Mouse (Mus musculus) thymus, postnatal 36 days (tissue): ENCODE measurements around the gene Cd151.
A peak's percentile ranks its signal among the peaks of the same experiment; 100 is the strongest.

Experiments used
- DNase-seq, 2 experiments: peaks; one replicate each; pipeline ENCODE4 v3.0.0; 2022; ENCODE audit warnings: mixed read lengths in 2 of 2

The Cd151 gene

DNA sequence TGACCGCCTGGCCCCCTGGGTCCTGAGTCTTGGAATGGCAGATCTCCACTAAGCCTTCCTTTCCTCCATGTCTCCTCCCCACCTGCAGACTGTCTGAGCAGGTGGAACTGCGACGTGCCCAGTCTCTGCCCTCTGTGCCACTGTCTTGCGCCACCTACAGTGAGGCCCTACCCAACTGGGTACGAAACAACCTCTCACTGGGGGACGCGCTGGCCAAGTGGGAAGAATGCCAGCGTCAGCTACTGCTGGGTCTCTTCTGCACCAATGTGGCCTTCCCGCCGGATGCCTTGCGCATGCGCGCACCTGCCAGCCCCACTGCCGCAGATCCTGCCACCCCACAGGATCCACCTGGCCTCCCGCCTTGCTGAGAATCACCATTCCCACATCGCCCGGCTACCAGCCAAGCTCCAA is 7.9 kb upstream of the Cd151 start:
- DNase-seq, result peak in 1 of 2 experiments; percentile 20

DNA sequence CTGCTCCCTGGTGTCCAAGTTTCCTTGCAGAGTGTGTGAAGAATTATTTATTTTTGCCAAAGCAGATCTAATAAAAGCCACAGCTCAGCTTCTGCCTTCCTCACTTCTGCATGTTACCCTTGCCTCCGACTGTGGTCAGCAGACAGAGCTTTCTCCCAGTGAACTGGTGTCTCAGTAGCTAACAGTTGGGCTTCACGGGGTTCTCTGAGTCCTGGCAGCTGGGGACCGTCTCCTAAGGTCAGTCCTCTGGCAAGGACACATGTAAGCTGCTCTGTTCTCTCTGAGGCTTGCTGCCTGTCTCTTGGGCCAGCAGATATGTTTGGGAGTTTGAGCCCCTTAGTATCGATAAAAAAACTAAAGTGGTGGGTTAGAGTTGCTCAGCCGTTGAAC is 7.2 kb upstream of the Cd151 start:
- no peak for DNase-seq

DNA sequence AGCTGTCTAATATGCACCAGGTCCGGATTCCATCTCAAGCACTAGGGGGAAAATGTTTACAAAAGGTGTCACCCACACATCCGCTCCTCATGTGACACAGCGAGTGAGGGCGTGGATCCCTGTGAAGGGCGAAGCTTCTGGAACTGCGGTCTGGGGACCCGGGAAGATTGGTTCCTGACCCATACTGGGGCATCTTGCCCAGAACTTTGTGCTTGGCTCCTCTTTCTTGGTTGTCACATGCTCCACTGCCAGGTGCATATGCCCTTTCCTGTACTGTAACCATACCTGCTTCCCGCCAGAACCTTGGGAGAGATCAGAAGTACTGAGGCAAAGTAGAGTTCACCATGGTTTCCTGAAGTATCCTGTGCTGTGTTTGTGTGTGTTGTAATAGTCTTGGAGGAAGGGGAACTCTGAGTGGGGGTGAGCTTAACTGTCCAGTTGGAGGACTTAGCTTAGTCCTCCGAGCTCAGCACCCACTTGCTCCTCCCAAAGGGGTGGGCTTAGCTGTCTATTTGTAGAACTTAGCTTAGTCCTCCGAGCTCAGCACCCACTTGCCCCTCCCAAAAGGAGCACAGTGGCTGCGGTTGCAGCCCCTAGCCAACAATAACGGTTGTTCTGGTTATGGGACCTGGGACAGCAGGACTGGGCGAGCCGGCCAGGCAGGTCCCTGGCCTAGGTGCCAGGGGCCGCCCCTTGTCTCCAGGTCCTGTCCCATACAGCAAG is 6.6 kb upstream of the Cd151 start, which contains the start of gene Cracr2b:
Cracr2b (plus strand) TSS at position 704 of the 723 bp plus-strand sequence.
- no peak for DNase-seq

DNA sequence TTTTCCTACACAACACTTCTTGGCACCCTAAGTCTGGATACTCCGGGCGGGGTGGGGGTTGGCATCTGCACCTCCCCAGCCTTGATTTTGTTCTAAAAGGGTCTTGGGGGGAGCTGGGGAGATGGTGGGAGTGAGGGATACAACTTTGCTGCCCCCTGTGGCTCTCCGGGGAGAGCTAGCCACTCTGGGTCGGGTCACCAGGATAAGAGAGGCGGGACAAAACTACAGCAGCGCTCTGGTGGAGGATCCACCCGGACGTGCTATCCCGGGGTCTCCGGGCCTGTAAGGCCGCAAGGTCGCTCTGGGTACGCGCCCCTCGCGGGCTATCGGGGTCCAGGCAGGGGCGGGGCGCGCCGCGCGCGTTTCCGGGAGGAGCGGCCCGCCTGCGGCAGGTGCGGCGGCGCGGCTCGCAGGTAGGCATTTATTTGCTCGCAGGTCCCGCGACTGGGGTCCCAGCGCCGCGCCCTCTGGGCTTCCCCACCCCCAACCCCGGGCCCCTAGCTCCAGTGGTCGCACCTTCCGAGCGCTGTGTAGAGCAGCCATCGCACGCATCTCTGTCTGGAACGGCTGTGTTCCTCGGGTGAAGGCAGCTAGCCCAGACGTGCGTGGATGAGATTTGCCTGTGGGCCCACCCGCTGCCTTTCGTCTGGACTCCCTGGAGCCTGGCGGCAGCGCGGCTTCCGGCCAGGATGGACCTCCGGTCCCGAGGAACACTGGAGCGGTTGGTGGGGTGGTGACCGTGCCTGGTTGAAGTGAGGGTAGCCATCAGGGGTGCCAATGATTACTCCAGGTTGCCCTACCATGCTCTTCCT is 5.5 kb upstream of the Cd151 start:
- no peak for DNase-seq

GRCm38 (mm10) chr7:141462333-141462821 is 4.8 kb upstream of the Cd151 start:
- DNase-seq, result no peak

- no peak for DNase-seq
These were observed 3.2 kb upstream of the Cd151 start for GRCm38 (mm10) chr7:141463824-141464602.

DNA sequence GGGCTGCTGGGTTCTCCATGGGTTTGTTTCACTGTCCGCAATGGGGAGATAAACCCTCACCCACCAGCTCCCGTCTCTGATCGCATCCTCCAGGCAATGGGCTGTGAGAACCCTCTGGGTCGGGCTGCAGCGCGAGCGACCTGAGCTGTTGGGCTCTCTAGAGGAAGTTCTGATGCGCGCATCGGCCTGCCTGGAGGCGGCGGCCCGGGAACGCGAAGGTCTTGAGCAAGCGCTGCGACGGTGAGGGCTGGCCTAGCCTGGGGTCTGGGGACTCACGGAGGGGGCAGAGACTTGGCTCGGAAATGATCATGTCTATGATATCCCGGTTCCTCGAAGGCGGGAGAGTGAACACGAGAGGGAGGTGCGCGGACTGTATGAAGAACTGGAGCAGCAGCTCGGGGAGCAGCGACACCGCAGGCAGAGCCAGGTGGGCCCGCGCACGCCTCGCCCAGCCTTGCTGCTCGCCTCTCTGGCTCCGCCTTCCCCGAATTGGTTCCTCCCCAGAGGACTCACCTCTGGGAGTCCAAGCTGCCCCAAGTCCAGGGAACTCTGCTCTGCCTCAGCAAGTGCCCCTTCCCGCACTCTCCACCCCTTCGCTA is 2.5 kb upstream of the Cd151 start:
- DNase-seq, result peak in 1 of 2 experiments; percentile 58

- no peak for DNase-seq
These were observed 1.7 kb upstream of the Cd151 start for GRCm38 (mm10) chr7:141465388-141466044.

DNA sequence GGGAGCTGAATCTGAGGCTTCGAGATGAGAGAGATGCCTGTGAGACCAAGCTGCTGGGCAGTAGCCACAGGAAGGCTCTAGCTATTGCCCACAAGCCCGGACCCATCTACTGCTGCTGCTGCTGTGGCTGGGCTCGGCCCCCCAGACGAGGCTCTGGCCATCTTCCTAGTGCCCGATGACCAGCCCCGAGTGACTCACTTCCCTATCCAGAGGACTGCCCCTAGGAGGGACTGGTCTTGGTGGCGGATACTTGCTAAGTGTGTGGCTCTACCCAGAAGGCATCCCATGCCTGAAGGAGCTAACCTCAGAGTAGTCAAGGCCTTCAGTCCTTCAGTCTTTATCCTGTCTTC is 1.2 kb upstream of the Cd151 start:
- DNase-seq, result no peak

GRCm38 (mm10) chr7:141466607-141467148 is 514 bp upstream of the Cd151 start:
- no peak for DNase-seq

DNA sequence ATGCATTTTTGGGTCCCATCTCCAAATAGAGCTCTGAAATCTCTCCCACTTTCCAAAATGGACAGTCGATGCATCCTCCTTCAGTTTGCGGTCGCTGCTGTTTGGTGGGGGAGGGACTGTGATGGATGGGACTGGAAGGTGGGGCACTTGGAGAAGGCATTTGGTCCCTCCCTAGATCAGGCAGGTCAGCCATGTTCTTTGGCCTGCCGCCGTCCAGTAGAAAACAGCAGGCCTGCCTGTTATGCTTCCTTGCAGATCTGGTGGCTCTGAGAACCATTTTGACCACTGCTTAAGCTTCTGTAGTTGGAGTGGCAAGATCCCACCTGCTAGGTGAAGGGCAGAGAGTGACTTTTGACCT is 951 bp downstream of the Cd151 start:
- no peak for DNase-seq

DNA sequence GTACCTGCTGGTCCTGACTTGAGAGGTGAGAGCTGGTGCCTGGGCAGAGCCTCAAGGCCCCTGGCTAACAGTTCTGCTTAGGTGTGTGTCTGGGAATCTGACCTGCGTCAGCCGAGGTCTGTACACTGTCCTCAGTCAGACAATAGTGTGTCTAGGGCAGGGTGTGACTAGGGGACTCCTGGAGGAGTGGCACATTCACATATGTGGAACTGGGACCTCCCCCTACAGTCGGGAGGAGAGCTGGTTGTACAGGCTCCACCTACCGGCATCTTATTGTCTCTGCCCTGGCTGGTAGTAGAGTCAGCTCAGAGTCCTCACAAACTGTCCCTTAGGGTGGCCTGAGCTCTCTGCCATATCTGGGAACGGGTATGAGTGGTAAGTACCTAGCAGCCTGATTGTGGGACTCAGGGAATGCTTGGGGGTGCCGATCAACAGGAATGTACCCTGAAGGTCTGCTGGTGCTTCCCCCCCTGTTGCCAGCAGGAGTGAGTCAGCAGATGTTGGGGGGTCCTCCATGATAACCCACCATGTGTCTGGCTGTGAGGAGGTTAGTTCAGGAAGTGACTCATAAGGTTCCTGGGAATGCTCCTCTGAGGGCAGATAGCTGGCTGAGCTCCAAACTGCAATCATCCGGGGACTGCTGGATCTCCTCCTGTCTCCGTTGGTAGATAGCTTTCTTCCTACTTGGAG is 1.5 kb downstream of the Cd151 start:
- peak; percentile 45 to 65 for DNase-seq

DNA sequence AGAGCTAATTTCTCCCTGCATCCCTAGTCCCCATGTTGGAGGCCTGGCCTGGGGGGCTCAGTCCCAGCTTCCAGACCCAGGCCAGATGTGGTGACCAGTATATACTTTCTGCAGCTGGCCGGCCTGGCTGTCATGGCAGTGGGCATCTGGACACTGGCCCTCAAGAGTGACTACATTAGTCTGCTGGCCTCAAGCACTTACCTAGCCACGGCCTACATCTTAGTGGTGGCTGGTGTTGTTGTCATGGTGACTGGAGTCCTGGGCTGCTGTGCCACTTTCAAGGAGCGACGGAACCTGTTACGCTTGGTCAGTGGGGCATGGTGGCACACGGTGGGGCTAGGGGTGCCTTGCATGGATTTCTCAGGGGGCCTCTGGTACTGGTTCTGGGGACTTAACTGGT is 2.2 kb downstream of the Cd151 start:
- DNase-seq, result no peak

DNA sequence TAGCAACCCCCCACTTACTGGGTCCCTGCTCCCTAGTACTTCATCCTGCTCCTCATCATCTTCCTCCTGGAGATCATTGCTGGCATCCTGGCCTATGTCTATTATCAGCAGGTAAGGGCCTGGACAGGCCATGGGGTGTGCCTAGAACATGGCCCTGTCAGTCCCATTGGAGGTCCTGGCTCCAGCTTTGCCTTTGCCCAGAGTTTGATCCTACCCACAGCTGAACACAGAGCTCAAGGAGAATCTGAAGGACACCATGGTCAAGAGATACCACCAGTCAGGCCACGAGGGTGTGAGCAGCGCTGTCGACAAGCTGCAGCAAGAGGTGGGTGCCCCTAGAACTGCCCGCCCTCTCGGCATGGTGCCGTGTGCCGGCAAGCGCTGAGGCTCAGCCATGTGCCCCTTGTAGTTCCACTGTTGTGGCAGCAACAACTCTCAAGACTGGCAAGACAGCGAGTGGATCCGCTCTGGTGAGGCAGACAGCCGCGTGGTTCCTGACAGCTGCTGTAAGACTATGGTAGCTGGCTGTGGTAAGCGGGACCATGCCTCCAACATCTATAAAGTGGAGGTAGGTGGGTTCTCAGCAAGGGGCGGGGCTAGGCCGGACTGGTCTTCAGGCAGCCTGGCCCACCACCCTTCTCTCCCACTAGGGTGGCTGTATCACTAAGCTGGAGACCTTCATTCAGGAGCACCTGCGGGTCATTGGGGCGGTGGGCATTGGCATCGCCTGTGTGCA is 2.9 kb downstream of the Cd151 start:
- DNase-seq, result no peak

- DNase-seq, result no peak
These were observed 3.4 kb downstream of the Cd151 start for GRCm38 (mm10) chr7:141470637-141470944.

- DNase-seq, result no peak
These were observed 4.0 kb downstream of the Cd151 start for GRCm38 (mm10) chr7:141471236-141471635.

GRCm38 (mm10) chr7:141472226-141472625 is 5.0 kb downstream of the Cd151 start:
- DNase-seq, result no peak

GRCm38 (mm10) chr7:141472763-141473162 is 5.6 kb downstream of the Cd151 start:
- DNase-seq, result no peak

- DNase-seq, result no peak
These were observed 7.0 kb downstream of the Cd151 start for GRCm38 (mm10) chr7:141474160-141474559.

DNA sequence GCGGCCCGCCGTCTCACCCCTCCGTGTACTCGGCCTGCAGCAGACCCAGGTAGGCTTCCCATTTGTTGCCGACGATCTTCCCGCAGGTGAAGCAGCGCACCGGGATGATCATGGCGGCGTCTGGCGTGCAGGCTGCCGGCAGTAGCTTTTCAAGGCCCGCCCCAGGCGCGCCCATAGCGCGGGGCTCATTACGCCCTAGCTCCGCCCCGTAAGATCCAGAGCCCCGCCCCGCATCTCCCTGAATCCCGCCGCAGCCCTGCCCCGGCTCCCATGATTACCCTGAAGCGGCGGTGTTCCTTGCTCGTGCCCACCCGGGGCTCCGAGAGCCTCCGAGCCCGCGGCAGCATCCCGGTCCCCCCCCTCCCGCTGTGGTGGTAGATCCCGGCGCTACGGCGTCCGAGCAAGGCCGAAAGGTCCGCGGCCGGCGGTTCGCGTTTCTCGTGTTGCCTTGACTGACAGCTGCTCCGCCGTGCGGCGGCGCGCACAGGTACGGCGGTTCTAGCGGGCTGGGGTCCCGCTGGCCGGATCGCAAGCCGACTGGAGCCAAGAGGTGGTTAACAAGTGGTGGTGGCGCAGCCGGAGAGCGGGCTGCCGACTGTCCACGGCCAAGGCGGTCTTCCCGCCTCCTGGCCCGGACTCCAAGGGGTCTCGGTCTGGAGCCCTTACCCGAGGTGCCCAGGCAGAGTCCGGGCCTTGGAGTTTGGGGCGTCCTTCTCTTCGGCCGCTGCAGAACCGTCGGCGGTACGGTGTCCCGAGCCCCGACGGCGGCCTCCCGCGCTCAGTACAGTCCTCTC is 8.0 kb downstream of the Cd151 start, which contains the start of the genes Polr2l and Tspan4:
Polr2l (minus strand) TSS at position 122 of the 794 bp plus-strand sequence.
Tspan4 (plus strand) TSS at position 230 of the 794 bp plus-strand sequence.
- peak; percentile 85 to 86 for DNase-seq
